Mouse (Mus musculus) ES-E14 (cell line): Measurements from ENCODE around the gene Zswim7. TPM values are rescaled to one million over a fixed set of nuclear protein-coding genes. Genes with fewer than 3 reads are reported as not detected.

Experiments
- DNase-seq: peaks from one replicate; pipeline ENCODE4 v3.0.0-alpha.2; 2013; ENCODE audit warnings: low read depth, low spot score
- H3K27ac ChIP-seq: 2 replicates; pipeline ENCODE4 v1.5.1; 2012; ENCODE audit warnings: low read depth, mild to moderate bottlenecking, low read length, moderate library complexity, mixed read lengths; ENCODE audit not compliant: poor library complexity, insufficient read depth, severe bottlenecking
- H3K36me3 ChIP-seq: 2 replicates; pipeline ENCODE4 v1.6.1; 2012; ENCODE audit warnings: mild to moderate bottlenecking, low read length, moderate library complexity, mixed read lengths; ENCODE audit not compliant: control insufficient read depth, poor library complexity, insufficient read depth, severe bottlenecking
- H3K4me1 ChIP-seq, 2 experiments: fragments of 150-350 bp in 1 of 2; sonication (generic) in 1 of 2; 2 replicates each; pipeline ENCODE4 v1.6.1; 2012; ENCODE audit warnings: low read length in 2 of 2, mild to moderate bottlenecking in 1 of 2, mixed read lengths in 1 of 2; ENCODE audit not compliant: control insufficient read depth in 2 of 2, insufficient read depth in 2 of 2, poor library complexity in 1 of 2
- H3K4me3 ChIP-seq, 2 experiments: fragments of 150-350 bp in 1 of 2; sonication (generic) in 1 of 2; 2 replicates each; pipeline ENCODE4 v1.5.1; 2012; ENCODE audit warnings: low read length in 2 of 2, low read depth in 1 of 2, mild to moderate bottlenecking in 1 of 2, mixed read lengths in 1 of 2; ENCODE audit not compliant: insufficient read depth in 1 of 2, poor library complexity in 1 of 2, severe bottlenecking in 1 of 2
- H3K9ac ChIP-seq: 2 replicates; pipeline ENCODE4 v1.6.1; 2012; ENCODE audit warnings: low read depth, mild to moderate bottlenecking, low read length, mixed read lengths; ENCODE audit not compliant: poor library complexity, insufficient read depth, severe bottlenecking
- H3K9me3 ChIP-seq: fragments of 150-350 bp; sonication (generic); 2 replicates; pipeline ENCODE4 v1.6.1; 2012; ENCODE audit warnings: low read depth, mild to moderate bottlenecking, low read length; ENCODE audit not compliant: control insufficient read depth, insufficient read depth
- CHD2 ChIP-seq: IDR thresholded peaks from 2 replicates; pipeline ENCODE4 v1.6.1; 2014; ENCODE audit warnings: mild to moderate bottlenecking, low read depth, low read length, inconsistent platforms
- HCFC1 ChIP-seq: IDR thresholded peaks from 2 replicates; pipeline ENCODE4 v1.6.1; 2012; ENCODE audit warnings: low read length, inconsistent platforms, borderline replicate concordance; ENCODE audit not compliant: insufficient read depth
- MAFK ChIP-seq: IDR thresholded peaks from 2 replicates; pipeline ENCODE4 v1.6.1; 2014; ENCODE audit warnings: mild to moderate bottlenecking, low read depth, low read length, inconsistent platforms; ENCODE audit not compliant: insufficient read depth
- ZC3H11A ChIP-seq: IDR thresholded peaks from 2 replicates; pipeline ENCODE4 v1.6.1; 2012; ENCODE audit warnings: low read depth, mild to moderate bottlenecking, inconsistent platforms, low read length, borderline replicate concordance
- ZNF384 ChIP-seq: IDR thresholded peaks from 2 replicates; pipeline ENCODE4 v1.6.1; 2012; ENCODE audit warnings: low read depth, low read length, inconsistent platforms
- in situ Hi-C, 2 experiments: fragments of 600-800 bp; cut with MboI; formaldehyde crosslinking; loops; one replicate each; pipeline ENCODE4 v1.15.1; 2025; ENCODE audit warnings: low sequenced_read_pairs in 2 of 2, inconsistent platforms in 1 of 2; ENCODE audit not compliant: unreplicated experiment in 2 of 2
- total RNA-seq: library from RNA; depleted of rRNA; stranded (reverse); fragments of 300-350 nt; gene quantifications from 2 replicates; pipeline ENCODE4 v1.2.3, GENCODE M21; 2012

Gene Zswim7
- total RNA-seq, 1 experiment: 40.7 TPM

GRCm38 (mm10) chr11:62265642-62266041, 15.5 kb downstream of the Zswim7 start:
- H3K9ac ChIP-seq: no peak overlapping the region
- in situ Hi-C loops: no loop called here
- H3K27ac ChIP-seq: no peak overlapping the region
- no peaks in the 10 kb centered on the region; a peak in 1 of 4 replicates for H3K4me1 ChIP-seq
- no peak for DNase-seq
- H3K9me3 ChIP-seq: no peaks in the 10 kb centered on the region
- peaks cover 8% of the 10 kb centered on the region; the same call in 1 of the 2 replicates for H3K36me3 ChIP-seq
- H3K4me3 ChIP-seq: no peak overlapping the region
- TF ChIP-seq ZNF384 (no peak), ZC3H11A (no peak), HCFC1 (no peak), MAFK (no peak), CHD2 (no peak)

DNA sequence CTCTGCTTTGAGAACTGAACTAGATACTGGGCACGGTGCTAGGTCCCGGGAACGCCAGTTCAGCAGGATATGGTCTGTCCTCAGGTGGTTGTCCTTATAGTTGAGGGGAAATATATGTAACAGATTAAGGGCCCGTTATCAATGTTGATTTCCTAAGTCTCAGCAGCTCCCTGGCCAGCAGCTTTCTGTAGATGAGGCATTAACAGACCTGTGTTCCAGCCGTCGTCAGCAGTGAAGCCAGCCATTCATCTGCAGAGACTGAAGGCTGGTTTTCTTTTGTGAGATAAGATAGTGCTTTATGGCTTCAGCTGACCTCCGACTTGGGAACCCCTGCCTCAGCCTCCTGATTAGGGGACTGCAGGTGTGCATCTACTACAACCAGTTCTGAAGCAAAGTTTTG, 17.2 kb downstream of the Zswim7 start:
- Histone ChIP-seq H3K36me3 (peaks cover 8% of the 10 kb centered on the region; the same call in 1 of the 2 replicates), H3K4me3 (no peak overlapping the region), H3K4me1 (peaks cover 0 to 2% of the 10 kb centered on the region in 2 experiments; a peak in 1 of 4 replicates), H3K9ac (no peak overlapping the region), H3K27ac (no peak overlapping the region), H3K9me3 (no peaks in the 10 kb centered on the region)
- DNase-seq: no peak
- in situ Hi-C loops: no loop called here
- no peak for TF ChIP-seq ZC3H11A
- no peak for TF ChIP-seq MAFK
- TF ChIP-seq ZNF384: no peak
- no peak for TF ChIP-seq HCFC1
- no peak for TF ChIP-seq CHD2

GRCm38 (mm10) chr11:62263599-62263998, 17.6 kb downstream of the Zswim7 start:
- H3K4me3 ChIP-seq: no peak overlapping the region
- in situ Hi-C loops: no loop called here
- no peak for DNase-seq
- no peak overlapping the region for H3K9ac ChIP-seq
- H3K36me3 ChIP-seq: peaks cover 8% of the 10 kb centered on the region; the same call in 1 of the 2 replicates
- H3K4me1 ChIP-seq: peaks cover 0 to 2% of the 10 kb centered on the region in 2 experiments; a peak in 1 of 4 replicates
- no peaks in the 10 kb centered on the region for H3K9me3 ChIP-seq
- H3K27ac ChIP-seq: no peak overlapping the region
- TF ChIP-seq CHD2: no peak
- no peak for TF ChIP-seq ZNF384
- no peak for TF ChIP-seq HCFC1
- no peak for TF ChIP-seq ZC3H11A
- no peak for TF ChIP-seq MAFK

DNA sequence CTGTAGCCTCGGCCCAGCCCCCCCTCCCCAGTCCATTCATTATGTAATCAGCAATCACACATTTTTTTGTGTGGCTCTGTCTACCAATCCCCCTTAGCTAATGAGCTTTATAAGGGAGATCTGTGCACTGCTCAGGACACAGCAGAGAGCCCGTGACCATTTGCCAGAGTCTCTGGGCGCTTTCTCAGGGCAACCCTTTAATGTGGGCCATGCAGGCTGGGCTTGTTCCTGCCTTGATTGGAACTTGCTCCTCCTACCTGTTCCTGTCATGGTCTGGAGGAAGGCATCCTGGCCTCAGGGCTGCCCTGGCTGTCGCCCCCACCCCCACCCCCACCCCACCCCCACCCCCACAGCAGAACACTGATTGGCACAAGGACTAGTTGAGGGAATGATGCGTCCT, 22.0 kb downstream of the Zswim7 start:
- no peak for DNase-seq
- Histone ChIP-seq H3K4me3 (no peak overlapping the region), H3K9me3 (no peaks in the 10 kb centered on the region), H3K4me1 (peaks cover 0 to 2% of the 10 kb centered on the region in 2 experiments; a peak in 1 of 4 replicates), H3K36me3 (no peaks in the 10 kb centered on the region), H3K9ac (no peak overlapping the region), H3K27ac (no peak overlapping the region)
- in situ Hi-C loops: no loop called here
- TF ChIP-seq ZNF384: no peak
- no peak for TF ChIP-seq MAFK
- TF ChIP-seq HCFC1: no peak
- TF ChIP-seq CHD2: no peak
- TF ChIP-seq ZC3H11A: no peak

- Histone ChIP-seq H3K4me3 (no peak overlapping the region), H3K9ac (no peak overlapping the region), H3K9me3 (no peaks in the 10 kb centered on the region), H3K4me1 (peaks cover 3 to 7% of the 10 kb centered on the region in 2 experiments; a peak in 2 of 4 replicates), H3K27ac (no peak overlapping the region), H3K36me3 (no peaks in the 10 kb centered on the region)
- in situ Hi-C loops: no loop called here
- DNase-seq: no peak
- no peak for TF ChIP-seq ZNF384
These were observed 27.8 kb downstream of the Zswim7 start for GRCm38 (mm10) chr11:62253380-62253779.
